Mouse (Mus musculus) stomach, embryonic 16.5 days (tissue): Measurements from ENCODE around the gene Lpin2. TPM values are rescaled to one million over a fixed set of nuclear protein-coding genes. Genes with fewer than 3 reads are reported as not detected.

Experiments
- ATAC-seq: fragments of 200-750 bp; cut with Nextera tagmentation; 2 replicates; pipeline ENCODE4 v1.8.0; 2017; ENCODE audit warnings: moderate number of reproducible peaks, moderate TSS enrichment; ENCODE audit not compliant: insufficient read depth, low FRiP score
- H3K27ac ChIP-seq: fragments of 300-500 bp; sonication (generic); 2 replicates; pipeline ENCODE4 v1.5.1; 2014; ENCODE audit warnings: low read length
- H3K27me3 ChIP-seq: fragments of 300-500 bp; sonication (generic); 2 replicates; pipeline ENCODE4 v1.6.1; 2014; ENCODE audit warnings: low read length, control low read depth, mixed read lengths; ENCODE audit not compliant: control insufficient read depth, insufficient read depth
- H3K36me3 ChIP-seq: fragments of 300-500 bp; sonication (generic); 2 replicates; pipeline ENCODE4 v1.6.1; 2014; ENCODE audit warnings: low read length; ENCODE audit not compliant: control insufficient read depth, insufficient read depth
- H3K4me1 ChIP-seq: fragments of 300-500 bp; sonication (generic); 2 replicates; pipeline ENCODE4 v1.6.1; 2014; ENCODE audit warnings: low read length, control low read depth, mixed read lengths; ENCODE audit not compliant: control insufficient read depth, insufficient read depth
- H3K4me2 ChIP-seq: fragments of 300-500 bp; sonication (generic); 2 replicates; pipeline ENCODE4 v1.6.1; 2014; ENCODE audit warnings: low read depth, low read length, mixed read lengths
- H3K4me3 ChIP-seq: fragments of 300-500 bp; sonication (generic); replicated peaks from 2 replicates; pipeline ENCODE4 v1.5.1; 2014; ENCODE audit warnings: mild to moderate bottlenecking, low read length
- H3K9ac ChIP-seq: fragments of 300-500 bp; sonication (generic); 2 replicates; pipeline ENCODE4 v1.6.1; 2014; ENCODE audit warnings: low read length
- H3K9me3 ChIP-seq: fragments of 300-500 bp; sonication (generic); replicated peaks from 2 replicates; pipeline ENCODE4 v1.6.1; 2016; ENCODE audit warnings: low read length, control low read depth; ENCODE audit not compliant: control insufficient read depth
- WGBS: fragments of 180-500 bp; shearing (Covaris S2); extraction: QIAGEN DNeasy Blood & Tissue Kit; methylation state at CpG from one replicate; pipeline ENCODE4 v1.1.7; 2014; 5-methylcytosine and 5-hydroxymethylcytosine counted together
- polyA plus RNA-seq: library from polyadenylated mRNA; unstranded; fragments of >200 nt; fragmentation: Nextera tagmentation; extraction: Ambion mirVana; gene quantifications from 2 replicates; pipeline ENCODE4 v1.2.1, GENCODE M21; 2015

Gene Lpin2
- polyA plus RNA-seq, 1 experiment from 2014 or later = 27.6 TPM

DNA sequence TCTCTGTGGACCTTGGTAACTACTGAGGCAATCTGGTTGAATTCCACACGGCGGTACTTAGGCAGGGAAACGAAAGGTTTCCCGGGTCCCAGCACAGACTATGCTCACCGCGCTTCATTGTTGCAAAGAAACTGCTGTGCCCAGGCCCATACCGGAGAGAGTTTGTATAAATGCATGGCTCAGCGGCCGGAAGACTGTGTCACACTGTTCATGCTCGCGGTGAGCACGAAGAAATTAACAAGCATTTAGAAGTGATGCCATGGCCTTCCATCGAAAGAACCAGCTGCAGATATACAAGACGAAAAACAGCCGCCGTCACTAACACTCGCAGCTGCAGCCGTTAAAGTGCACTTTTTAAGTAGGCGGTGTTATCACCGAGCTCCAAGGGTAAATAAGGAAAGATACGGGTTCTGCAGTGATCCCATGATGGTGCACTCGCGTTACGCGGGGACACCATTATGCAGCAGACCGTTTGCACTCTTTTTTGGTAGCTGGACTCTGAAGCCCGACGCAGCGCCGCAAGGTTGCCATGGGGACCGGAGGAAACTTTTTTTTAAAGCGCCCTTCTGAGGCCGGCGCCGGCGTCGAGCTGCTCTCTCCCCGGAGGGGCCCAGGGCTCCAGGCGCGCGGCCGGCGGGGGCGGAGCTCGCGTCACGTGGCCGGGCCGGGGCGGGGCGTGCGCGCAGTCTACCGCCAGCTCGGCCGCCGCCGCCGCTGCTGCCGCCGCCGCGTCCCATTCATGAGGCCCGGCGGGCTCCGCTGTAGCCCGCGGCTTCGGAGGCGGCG, 704 bp downstream of the Lpin2 start:
- under 1% methylated on average over 70 of the region's 71 CpGs for WGBS
- peak overlapping the region; percentile 86 for H3K27ac ChIP-seq
- H3K4me1 ChIP-seq = peaks cover 22% of the 10 kb centered on the region
- peak overlapping the region; percentile 97 for H3K9ac ChIP-seq
- peak overlapping the region; percentile 77 for H3K4me3 ChIP-seq
- no peaks in the 10 kb centered on the region for H3K27me3 ChIP-seq
- ATAC-seq = peak; percentile 95
- H3K36me3 ChIP-seq = no peaks in the 10 kb centered on the region
- H3K4me2 ChIP-seq = peak overlapping the region; percentile 71
- no peaks in the 10 kb centered on the region for H3K9me3 ChIP-seq

DNA sequence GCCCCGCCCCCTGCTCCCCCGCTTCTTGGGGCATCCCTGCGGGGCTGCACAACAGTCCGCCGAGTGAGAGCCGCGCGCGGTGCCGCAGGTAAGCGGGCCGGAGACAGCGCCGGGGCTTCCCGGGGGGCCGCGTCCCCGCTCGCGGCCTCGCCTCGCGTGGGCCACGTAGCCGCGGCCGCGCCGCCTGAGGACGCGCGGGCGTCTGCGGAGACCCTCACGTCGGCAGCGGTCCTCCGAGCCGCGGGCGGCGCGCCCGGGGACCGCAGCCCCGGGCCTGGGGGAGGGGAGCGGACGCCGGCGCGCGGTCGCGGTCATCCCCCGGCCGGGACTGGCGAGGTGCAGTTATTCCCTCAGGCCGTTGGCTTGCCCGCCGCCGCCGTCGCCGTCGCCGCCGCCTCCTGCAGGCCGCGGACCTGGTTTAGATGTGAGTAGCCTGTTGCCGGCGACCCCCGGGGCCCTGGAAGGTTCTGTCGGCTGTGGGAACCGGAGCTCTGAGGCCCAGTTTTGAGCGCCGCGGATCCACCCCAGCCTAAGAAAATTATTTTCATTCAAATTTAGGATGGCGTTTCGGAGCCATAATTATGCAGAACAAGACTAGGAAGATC, 1.4 kb downstream of the Lpin2 start:
- H3K4me3 ChIP-seq = peak overlapping the region; percentile 77
- no peaks in the 10 kb centered on the region for H3K27me3 ChIP-seq
- peak overlapping the region; percentile 71 for H3K4me2 ChIP-seq
- ATAC-seq = no peak
- H3K27ac ChIP-seq = peak overlapping the region; percentile 86
- WGBS = under 1% methylated on average over 79 of the region's 79 CpGs
- no peaks in the 10 kb centered on the region for H3K9me3 ChIP-seq
- peaks cover 22% of the 10 kb centered on the region for H3K4me1 ChIP-seq
- H3K36me3 ChIP-seq = no peaks in the 10 kb centered on the region
- H3K9ac ChIP-seq = peak overlapping the region; percentile 97

DNA sequence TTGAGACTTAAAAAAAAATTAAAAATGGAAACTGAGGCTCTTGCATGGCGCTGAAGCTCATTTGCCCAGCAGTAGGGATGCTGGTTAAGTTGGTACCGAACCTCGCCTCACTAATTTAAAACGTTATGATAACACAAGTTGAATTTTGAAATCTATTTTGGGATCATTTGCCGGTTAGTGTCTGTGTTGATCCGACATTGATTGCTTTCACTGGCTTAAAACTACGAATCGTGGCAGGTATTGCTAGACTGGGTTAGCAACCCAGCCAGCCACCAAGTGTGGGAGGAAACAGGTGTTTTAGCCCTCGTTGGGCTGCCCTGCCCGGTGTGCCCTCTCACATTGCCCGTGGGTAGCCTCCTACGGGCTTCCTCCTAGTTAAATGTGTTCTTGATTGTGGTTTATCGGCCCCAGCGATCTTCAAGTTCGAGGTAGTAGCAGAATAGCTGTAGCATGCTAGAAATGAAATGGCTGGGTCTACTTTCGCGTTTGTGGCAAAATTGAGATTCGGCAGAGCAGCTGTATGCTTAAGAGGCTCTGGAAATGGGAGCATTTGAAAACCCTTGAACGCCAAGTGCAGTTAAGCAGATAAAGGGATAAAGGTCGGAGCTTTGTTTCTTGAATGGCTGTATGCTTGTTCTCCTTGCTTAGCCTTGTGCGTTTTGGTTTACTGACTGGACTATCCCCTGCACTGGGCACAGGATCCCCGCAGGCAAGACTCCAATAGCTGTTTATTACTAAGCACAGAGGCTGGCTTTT, 2.2 kb downstream of the Lpin2 start:
- peak overlapping the region; percentile 77 for H3K4me3 ChIP-seq
- ATAC-seq = no peak
- H3K4me2 ChIP-seq = peak overlapping the region; percentile 71
- H3K9me3 ChIP-seq = no peaks in the 10 kb centered on the region
- no peaks in the 10 kb centered on the region for H3K27me3 ChIP-seq
- no peaks in the 10 kb centered on the region for H3K36me3 ChIP-seq
- H3K9ac ChIP-seq = peak overlapping the region; percentile 97
- peaks cover 22% of the 10 kb centered on the region for H3K4me1 ChIP-seq
- 8% methylated on average over 22 of the region's 22 CpGs for WGBS
- peak overlapping the region; percentile 86 for H3K27ac ChIP-seq

DNA sequence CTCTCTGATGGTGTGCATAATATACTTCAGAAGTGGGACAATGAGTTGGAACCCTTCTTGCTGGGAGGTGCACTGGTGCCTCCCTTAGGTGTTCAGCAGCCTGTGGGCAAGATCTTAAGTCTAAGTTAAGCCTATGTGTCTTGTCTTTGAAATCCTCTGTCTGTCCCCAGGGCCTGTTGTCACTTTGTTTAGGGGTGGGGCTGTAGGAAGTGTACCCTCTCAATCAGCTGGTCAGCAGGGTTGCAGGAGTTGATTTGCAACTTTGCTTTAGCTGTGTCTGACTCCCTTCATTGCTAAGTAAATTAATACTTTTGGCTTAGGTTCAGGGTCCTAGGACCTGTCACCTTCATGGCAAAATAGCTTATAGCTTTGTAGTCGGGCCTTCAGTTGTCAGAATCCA, 3.0 kb downstream of the Lpin2 start:
- no peak for ATAC-seq
- WGBS = 18% methylated on average over 1 of the region's 1 CpGs
- H3K27ac ChIP-seq = no peak overlapping the region
- peak overlapping the region; percentile 77; the same call in 1 of the 2 replicates for H3K4me3 ChIP-seq
- no peak overlapping the region for H3K9ac ChIP-seq
- H3K27me3 ChIP-seq = no peaks in the 10 kb centered on the region
- peaks cover 22% of the 10 kb centered on the region for H3K4me1 ChIP-seq
- H3K36me3 ChIP-seq = no peaks in the 10 kb centered on the region
- H3K4me2 ChIP-seq = peak overlapping the region; percentile 71
- no peaks in the 10 kb centered on the region for H3K9me3 ChIP-seq

DNA sequence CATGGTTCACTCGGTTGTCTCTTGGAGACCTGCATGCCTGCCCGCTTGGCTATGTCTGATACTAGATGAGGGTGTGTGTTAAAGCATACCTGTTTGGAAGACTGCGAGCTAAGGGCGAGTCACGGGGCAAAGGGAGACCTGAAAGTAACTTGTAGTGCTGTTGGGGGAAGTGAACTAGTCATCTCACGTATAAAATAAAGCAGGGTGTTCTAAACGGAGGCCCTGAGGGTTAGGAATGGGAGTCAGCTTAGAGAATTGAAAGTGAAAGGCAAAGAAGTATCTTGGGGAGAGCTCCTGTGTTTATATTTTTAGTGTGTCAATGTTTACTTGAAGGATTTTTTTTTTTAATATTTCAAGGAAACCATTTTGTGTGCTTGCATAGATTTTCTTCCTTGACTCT, 8.2 kb downstream of the Lpin2 start:
- 0 out of 2 replicates have a peak, but pooled peaks have one; percentile 20 for ATAC-seq
- no peak overlapping the region for H3K4me3 ChIP-seq
- WGBS = 55% methylated on average over 7 of the region's 7 CpGs

DNA sequence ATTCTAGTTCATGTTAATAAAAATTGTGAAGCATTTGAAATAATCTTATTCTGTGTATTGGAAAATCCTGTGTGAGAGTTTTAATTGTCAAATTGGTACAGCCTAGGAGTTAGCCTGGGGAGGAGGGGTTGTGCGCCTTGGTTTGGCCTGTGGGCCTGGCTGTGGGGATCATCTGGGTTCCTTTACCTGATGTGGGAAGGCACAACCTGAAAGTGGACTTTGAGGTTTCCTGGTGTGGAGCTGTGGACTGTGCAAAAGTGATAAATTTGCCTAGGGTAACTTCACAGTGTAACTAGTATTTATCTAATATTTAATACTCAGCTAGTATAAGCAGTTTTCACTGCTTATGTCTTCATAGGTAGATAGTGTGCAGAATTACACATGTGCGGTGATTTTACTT, 8.7 kb downstream of the Lpin2 start:
- no peak overlapping the region; the same call in 1 of the 2 replicates for H3K4me2 ChIP-seq
- H3K36me3 ChIP-seq = no peaks in the 10 kb centered on the region
- no peak overlapping the region for H3K9ac ChIP-seq
- no peak for ATAC-seq
- 96% methylated on average over 2 of the region's 2 CpGs for WGBS
- H3K4me1 ChIP-seq = peaks cover 17% of the 10 kb centered on the region
- no peaks in the 10 kb centered on the region for H3K27me3 ChIP-seq
- H3K9me3 ChIP-seq = no peaks in the 10 kb centered on the region
- H3K4me3 ChIP-seq = no peak overlapping the region
- H3K27ac ChIP-seq = no peak overlapping the region

More for the DNA sequence above, 8.2 kb downstream of the Lpin2 start:
- no peaks in the 10 kb centered on the region for H3K36me3 ChIP-seq
- peak overlapping the region; percentile 20 for H3K4me2 ChIP-seq
- no peaks in the 10 kb centered on the region for H3K9me3 ChIP-seq
- H3K4me1 ChIP-seq = peaks cover 15% of the 10 kb centered on the region
- H3K9ac ChIP-seq = no peak overlapping the region
- H3K27me3 ChIP-seq = no peaks in the 10 kb centered on the region
- H3K27ac ChIP-seq = peak overlapping the region; percentile 35; the same call in 1 of the 2 replicates

DNA sequence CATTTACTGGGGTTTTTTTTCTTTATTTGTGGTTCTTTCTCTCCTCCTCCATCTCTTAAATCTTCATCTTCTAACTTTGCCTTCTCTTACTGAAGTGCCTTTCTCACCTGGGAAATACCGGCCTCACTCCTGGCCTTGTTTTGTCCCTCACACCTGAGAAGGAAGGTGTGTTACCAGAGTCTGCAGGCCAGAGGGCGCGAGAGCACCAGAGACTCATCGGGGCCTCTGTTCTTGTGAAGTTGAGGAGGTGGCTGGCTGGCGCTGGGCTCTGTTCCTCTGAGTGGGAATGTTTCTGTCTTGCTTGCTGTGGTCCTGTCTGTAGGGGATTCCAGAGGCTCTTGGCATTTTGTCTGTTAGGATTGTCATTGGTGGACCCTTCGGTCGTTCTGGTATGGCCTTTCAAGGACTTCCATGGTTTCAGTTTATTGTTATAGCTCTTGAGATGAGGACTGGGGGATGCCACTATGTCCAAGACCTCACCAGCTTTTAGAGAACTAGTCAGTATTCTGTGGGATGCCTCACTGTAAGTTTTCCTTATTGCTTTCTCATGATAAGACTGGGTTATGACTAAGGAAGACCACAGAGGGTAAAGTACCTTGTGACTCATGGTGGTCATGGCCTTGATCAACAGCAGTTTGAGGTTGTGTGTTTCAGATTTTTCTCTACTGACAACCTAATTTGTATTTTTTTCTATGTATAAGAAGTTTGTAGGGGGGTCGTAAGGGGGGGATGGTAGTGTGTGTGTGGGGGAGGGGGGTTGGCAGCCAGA, 9.5 kb downstream of the Lpin2 start:
- Histone ChIP-seq H3K36me3 (no peaks in the 10 kb centered on the region), H3K9ac (no peak overlapping the region), H3K27ac (no peak overlapping the region), H3K27me3 (no peaks in the 10 kb centered on the region), H3K9me3 (no peaks in the 10 kb centered on the region), H3K4me1 (peaks cover 17% of the 10 kb centered on the region), H3K4me3 (no peak overlapping the region), H3K4me2 (no peak overlapping the region)
- ATAC-seq = no peak
- WGBS = 71% methylated on average over 8 of the region's 8 CpGs

DNA sequence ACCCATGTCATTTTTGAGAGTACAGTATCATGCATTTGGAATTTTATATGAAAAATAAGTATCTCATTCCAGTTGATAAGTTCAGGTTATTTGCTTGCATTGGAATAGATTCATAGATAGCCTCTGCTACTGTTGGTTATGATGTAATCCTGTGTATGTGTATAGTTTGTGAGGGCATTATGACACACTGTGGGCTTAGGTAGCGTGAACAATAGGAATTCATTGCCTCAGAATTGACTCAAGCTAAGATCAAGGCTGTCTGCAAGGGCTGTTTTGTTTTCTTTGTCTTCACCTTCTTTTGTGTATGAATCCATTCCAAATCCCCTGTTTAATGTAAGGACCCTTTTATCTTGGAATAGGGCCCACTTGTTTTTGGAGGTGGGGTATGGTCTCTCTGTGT, 10.7 kb downstream of the Lpin2 start:
- Histone ChIP-seq H3K36me3 (no peaks in the 10 kb centered on the region), H3K9ac (no peak overlapping the region), H3K4me3 (no peak overlapping the region), H3K4me2 (no peak overlapping the region), H3K4me1 (peaks cover 17% of the 10 kb centered on the region), H3K27me3 (no peaks in the 10 kb centered on the region), H3K27ac (no peak overlapping the region), H3K9me3 (no peaks in the 10 kb centered on the region)
- WGBS = 91% methylated on average over 1 of the region's 1 CpGs
- ATAC-seq = no peak
